Mouse (Mus musculus) T-helper 1 cell (primary cell): ENCODE data around the gene Olfr1183.

Experiments used
- in situ Hi-C: fragments of 300-600 bp; cut with MboI, MseI; formaldehyde crosslinking; loops from one replicate; pipeline ENCODE4 v1.15.1; 2025; ENCODE audit warnings: high pct_unique_total_duplicates

Olfr1183 gene

DNA sequence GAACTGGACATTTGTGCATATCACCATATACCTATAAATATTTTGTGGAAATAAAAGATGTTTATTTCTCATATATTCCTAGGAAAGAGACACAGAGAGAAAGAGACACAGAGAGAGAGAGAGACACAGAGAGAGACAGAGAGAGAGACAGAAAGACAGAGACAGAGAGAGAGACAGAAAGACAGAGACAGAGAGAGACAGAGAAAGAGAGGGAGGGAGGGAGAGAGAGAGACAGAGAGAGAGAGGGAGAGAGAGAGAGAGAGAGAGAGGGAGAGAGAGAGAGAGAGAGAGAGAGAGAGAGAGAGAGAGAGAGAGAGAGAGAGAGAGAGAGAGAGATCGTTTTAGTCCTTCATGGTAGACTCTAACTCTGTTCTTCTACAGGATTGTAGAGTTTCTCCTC lies at the start of gene Olfr1183:
Olfr1183 (plus strand) TSS at position 301 of the 400 bp plus-strand sequence.
- in situ Hi-C loops: loop anchor here (10.0 kb wide), 1 partner anchor 920 kb away; no protein-coding TSS in a partner anchor

GRCm38 (mm10) chr2:88406353-88406752 lies 48.3 kb upstream of the Olfr1183 start, which contains the start of gene Olfr1179:
Gene Olfr1179 (minus strand): TSS chr2:88406453.
- in situ Hi-C loops: no loop called here

DNA sequence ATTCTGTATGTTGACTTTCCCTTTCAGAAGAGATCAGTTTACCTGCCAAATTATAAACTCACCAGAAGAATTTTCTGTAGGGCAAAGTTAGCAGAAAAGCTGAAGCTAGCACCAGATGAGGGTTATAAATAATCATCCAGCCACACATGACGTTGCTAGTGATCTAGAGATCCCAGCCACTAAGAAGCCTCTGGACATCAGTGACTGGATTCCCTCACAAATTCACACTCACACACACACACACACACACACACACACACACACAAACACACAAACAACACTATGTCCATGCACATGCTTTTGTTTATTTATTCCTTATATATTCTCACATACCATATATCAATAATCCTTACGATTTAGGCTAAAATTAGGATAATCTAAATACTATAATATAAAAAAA lies 35.6 kb upstream of the Olfr1183 start, which contains the start of gene Olfr1180:
Olfr1180 (minus strand) TSS at position 101 of the 400 bp plus-strand sequence.
- in situ Hi-C loops: no loop called here

GRCm38 (mm10) chr2:88426071-88426470 lies 28.6 kb upstream of the Olfr1183 start, which contains the start of gene Olfr1181:
Gene Olfr1181 (minus strand): TSS chr2:88426171.
- in situ Hi-C loops: no loop called here

DNA sequence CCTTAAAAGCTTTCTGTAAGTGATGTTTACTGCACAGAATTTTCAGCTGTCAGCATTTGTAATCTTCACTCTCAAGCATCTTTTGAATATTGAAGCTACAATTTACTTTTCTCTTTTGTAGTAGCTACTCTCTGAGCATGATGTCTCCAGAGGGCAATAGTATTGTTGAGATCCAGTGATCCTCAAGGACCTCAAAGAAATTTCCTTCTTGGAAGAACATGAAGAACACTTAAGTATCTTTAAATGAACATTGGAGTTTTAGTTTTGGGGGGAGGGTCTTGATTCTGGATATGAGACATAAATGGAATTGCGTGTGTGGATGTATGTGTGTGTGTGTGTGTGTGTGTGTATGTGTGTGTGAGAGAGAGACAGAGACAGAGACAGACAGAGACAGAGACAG lies 5.6 kb upstream of the Olfr1183 start, which contains the start of gene Gm13757:
Gm13757 (minus strand) TSS at position 101 of the 400 bp plus-strand sequence.
- in situ Hi-C loops: no loop called here

- in situ Hi-C loops: no loop called here
Measured at GRCm38 (mm10) chr2:88483298-88483697, 28.6 kb downstream of the Olfr1183 start, which contains the start of gene Olfr1184. Gene Olfr1184 (plus strand): TSS chr2:88483598.

GRCm38 (mm10) chr2:88493020-88493419 lies 38.4 kb downstream of the Olfr1183 start, which contains the start of gene Olfr1185-ps1:
Gene Olfr1185-ps1 (plus strand): TSS chr2:88493320.
- in situ Hi-C loops: no loop called here

DNA sequence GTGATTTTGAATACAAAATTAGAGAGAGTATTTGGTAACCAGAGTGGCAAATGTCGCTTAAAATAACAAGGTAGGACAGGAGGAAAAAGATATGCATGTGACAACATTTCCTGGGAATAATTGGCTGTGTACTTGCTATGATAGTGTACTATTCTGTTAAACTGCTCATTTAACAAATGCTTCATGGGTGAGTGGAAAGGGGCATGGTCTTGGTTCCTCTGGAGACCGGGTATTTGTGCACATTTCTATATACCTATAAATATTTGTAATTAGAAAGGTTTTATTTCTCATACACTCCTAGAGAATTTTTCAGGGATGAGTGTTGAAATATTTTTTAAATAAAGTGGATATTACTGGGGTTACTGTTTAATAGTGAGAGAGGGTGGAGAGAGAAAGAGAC lies 63.6 kb downstream of the Olfr1183 start, which contains the start of gene Olfr1186:
Olfr1186 (plus strand) TSS at position 301 of the 400 bp plus-strand sequence.
- in situ Hi-C loops: no loop called here
